9 mouse cellular contexts compared by ENCODE assay signal in genomic region chr13:45391854-45392454, GRCm38 (mm10). TPM values are rescaled to one million over a fixed set of nuclear protein-coding genes. Genes with fewer than 3 reads are reported as not detected.
DNase-seq lines count a peak whose midpoint lies in the region; ATAC-seq and TF ChIP-seq lines count a peak whose summit lies in the region.
"Had no signal": no experiment of that assay in that cellular context is flagged by ENCODE, and none has a peak within 500 bp of the region (broad histone marks: within the 10 kb centered on the region; RNA-seq: fewer than 3 reads in every experiment).

No protein-coding gene starts in this region.

- ATAC-seq in intestine, embryonic 16.5 days = no peak
- ATAC-seq in liver, embryonic 15.5 days (ENCODE audit: insufficient read depth) = no peak
- no peak for ATAC-seq in stomach, postnatal 0 days (ENCODE audit: low FRiP score, low TSS enrichment)

- peak overlapping the region; percentile 68 for H3K27ac ChIP-seq in intestine, embryonic 16.5 days (ENCODE audit: low read length)
- H3K27ac ChIP-seq in liver, embryonic 15.5 days (replicated peaks) = peak overlapping the region; percentile 82
- peak overlapping the region; percentile 53; the same call in 1 of the 2 replicates for H3K27ac ChIP-seq in stomach, postnatal 0 days (replicated peaks)

- 29% methylated on average over 9 of the region's 9 CpGs for WGBS in intestine, embryonic 16.5 days
- 27% methylated on average over 9 of the region's 9 CpGs for WGBS in liver, embryonic 15.5 days (ENCODE audit: insufficient replicate concordance)
- WGBS in stomach, postnatal 0 days = 13% methylated on average over 9 of the region's 9 CpGs

- peaks cover 17% of the 10 kb centered on the region for H3K4me1 ChIP-seq in intestine, embryonic 16.5 days (ENCODE audit: control insufficient read depth, insufficient read depth, low read length)
- peaks cover 61% of the 10 kb centered on the region for H3K4me1 ChIP-seq in liver, embryonic 15.5 days (replicated peaks)
- no peaks in the 10 kb centered on the region for H3K4me1 ChIP-seq in stomach, postnatal 0 days (replicated peaks; ENCODE audit: control insufficient read depth, insufficient read depth)

- no peaks in the 10 kb centered on the region for H3K36me3 ChIP-seq in intestine, embryonic 16.5 days (ENCODE audit: control insufficient read depth, insufficient read depth, low read length)
- H3K36me3 ChIP-seq in liver, embryonic 15.5 days (replicated peaks) = peaks cover 40% of the 10 kb centered on the region
- no peaks in the 10 kb centered on the region for H3K36me3 ChIP-seq in stomach, postnatal 0 days (ENCODE audit: control insufficient read depth, insufficient read depth, low read length)
- H3K36me3 ChIP-seq: G1E had no signal

- no peak for TF ChIP-seq EP300 in stomach, postnatal 0 days (optimal IDR thresholded peaks at IDR 0.05)

- H3K4me3 ChIP-seq in intestine, embryonic 16.5 days (ENCODE audit: low read length) = peak overlapping the region; percentile 80; the same call in 1 of the 2 replicates
- H3K4me3 ChIP-seq in liver, embryonic 15.5 days (replicated peaks) = peak overlapping the region; percentile 89
- no peak overlapping the region; the same call in 1 of the 2 replicates for H3K4me3 ChIP-seq in stomach, postnatal 0 days (ENCODE audit: low read depth, low read length)

- TF ChIP-seq CTCF in stomach, postnatal 0 days (IDR thresholded peaks at IDR 0.05; ENCODE audit: low read depth) = no peak

- H3K27me3 ChIP-seq in intestine, embryonic 16.5 days (replicated peaks; ENCODE audit: control insufficient read depth, insufficient read depth, low read length) = no peaks in the 10 kb centered on the region
- H3K27me3 ChIP-seq in liver, embryonic 15.5 days = peaks cover 35% of the 10 kb centered on the region
- H3K27me3 ChIP-seq in stomach, postnatal 0 days (ENCODE audit: control insufficient read depth, insufficient read depth, low read length) = no peaks in the 10 kb centered on the region

- intact Hi-C loops in gastrocnemius, postnatal 14 days (cut with DNase I; ENCODE audit: low total_unique reads) = no loop called here

- no peaks in the 10 kb centered on the region for H3K9me3 ChIP-seq in intestine, embryonic 16.5 days (ENCODE audit: control insufficient read depth, low read length)
- H3K9me3 ChIP-seq in liver, embryonic 15.5 days (replicated peaks) = no peaks in the 10 kb centered on the region
- no peaks in the 10 kb centered on the region for H3K9me3 ChIP-seq in stomach, postnatal 0 days (ENCODE audit: control insufficient read depth, low read length)

- H3K9ac ChIP-seq in intestine, embryonic 16.5 days (ENCODE audit: low read depth, low read length) = no peak overlapping the region
- H3K9ac ChIP-seq in liver, embryonic 15.5 days = peak overlapping the region; percentile 89
- H3K9ac ChIP-seq in stomach, postnatal 0 days (ENCODE audit: low read length) = no peak overlapping the region

- DNase-seq in gastrocnemius, adult 18-20 months (ENCODE audit: low spot score) = peak; percentile 66
- DNase-seq in gastrocnemius, postnatal 25 days = no peak
- DNase-seq in Muller cell, postnatal 12 days (ENCODE audit: inconsistent ontology term) = peak; percentile 50
- peak; percentile 55 for DNase-seq in gastrocnemius, postnatal 14 days
- DNase-seq in stomach, postnatal 0 days (ENCODE audit: low spot score) = peak; percentile 63
- no peak for DNase-seq in layer of hippocampus, postnatal 36 days

- H3K4me2 ChIP-seq in intestine, embryonic 16.5 days (ENCODE audit: low read depth, low read length) = peak overlapping the region; percentile 89
- peak overlapping the region; percentile 82 for H3K4me2 ChIP-seq in liver, embryonic 15.5 days
- peak overlapping the region; percentile 92 for H3K4me2 ChIP-seq in stomach, postnatal 0 days (replicated peaks; ENCODE audit: low read depth)

RNA-seq across cellular contexts. Expression of gene Mylip, which starts 2.4 kb away (rescaled TPM):
- total RNA-seq in gastrocnemius, adult 18-20 months (2021) = 10 to 100 TPM; 11.3 to 12.2 TPM
- total RNA-seq in gastrocnemius, postnatal 25 days (2021) = 10 to 100 TPM in 1 of 2 experiments, 1 to 10 TPM in 1; 6.1 to 11.4 TPM
- total RNA-seq in gastrocnemius, postnatal 14 days (2021) = 10 to 100 TPM; 12.0 to 21.1 TPM
- 6.1 and 6.6 TPM in 2 replicates for polyA plus RNA-seq in intestine, embryonic 16.5 days (2015; fragmentation: Nextera tagmentation; extraction: Ambion mirVana)
- polyA plus RNA-seq in liver, embryonic 15.5 days (2015; fragmentation: Nextera tagmentation; extraction: Ambion mirVana) = 7.6 and 7.9 TPM in 2 replicates
- 5.1 and 7.5 TPM in 2 replicates for polyA plus RNA-seq in stomach, postnatal 0 days (2015; fragmentation: Nextera tagmentation; extraction: Ambion mirVana)
- 10 to 100 TPM; 16.9 to 17.1 TPM for total RNA-seq in layer of hippocampus, postnatal 36 days (2021)

Comparison
In these comparisons a context has a peak if more than half of its experiments do, and no peak if none do; other contexts are left out.
1. DNase-seq: peak in gastrocnemius, adult 18-20 months (single experiment), Muller cell, postnatal 12 days (single experiment), gastrocnemius, postnatal 14 days (single experiment) and stomach, postnatal 0 days (single experiment); none in gastrocnemius, postnatal 25 days (single experiment) and layer of hippocampus, postnatal 36 days (0 of 2).
2. Peak in every context shown above with its lines, with median percentiles within 50 percentile points of each other: H3K27ac ChIP-seq and H3K4me2 ChIP-seq.